Mouse (Mus musculus): ENCODE data around the gene Gfpt1.

The Gfpt1 gene

GRCm38 (mm10) chr6:87100297-87101020 is 57.8 kb downstream of the Gfpt1 start:
- no peak for DNase-seq (ENCODE audit: low spot score in 2 of 2)

GRCm38 (mm10) chr6:87101281-87101954 is 58.8 kb downstream of the Gfpt1 start:
- peak; percentile 73 to 87 for DNase-seq (ENCODE audit: low spot score in 2 of 2)

GRCm38 (mm10) chr6:87101955-87102353 is 59.3 kb downstream of the Gfpt1 start:
- no peak for DNase-seq (ENCODE audit: low spot score in 2 of 2)

- no peak for DNase-seq (ENCODE audit: low spot score in 2 of 2)
These were observed 59.8 kb downstream of the Gfpt1 start for GRCm38 (mm10) chr6:87102421-87102911.

- no peak for DNase-seq (ENCODE audit: low spot score in 2 of 2)
These were observed 60.7 kb downstream of the Gfpt1 start for GRCm38 (mm10) chr6:87103314-87103713.

GRCm38 (mm10) chr6:87104123-87104796 is 61.6 kb downstream of the Gfpt1 start, which contains the start of gene D6Ertd527e:
TSS of gene D6Ertd527e (plus strand) at chr6:87104746.
- no peak for DNase-seq (ENCODE audit: low spot score in 2 of 2)

GRCm38 (mm10) chr6:87111493-87111892 is 68.8 kb downstream of the Gfpt1 start:
- no peak for DNase-seq (ENCODE audit: low spot score in 2 of 2)

- DNase-seq (ENCODE audit: low spot score in 2 of 2), result no peak
These were observed 69.5 kb downstream of the Gfpt1 start for GRCm38 (mm10) chr6:87112125-87112524.

GRCm38 (mm10) chr6:87115981-87116380 is 73.3 kb downstream of the Gfpt1 start:
- DNase-seq (ENCODE audit: low spot score in 2 of 2), result no peak

- DNase-seq (ENCODE audit: low spot score in 2 of 2), result no peak
These were observed 74.0 kb downstream of the Gfpt1 start for GRCm38 (mm10) chr6:87116596-87116995.

GRCm38 (mm10) chr6:87119066-87119837 is 76.6 kb downstream of the Gfpt1 start:
- peak; percentile 67 to 75 for DNase-seq (ENCODE audit: low spot score in 2 of 2)

GRCm38 (mm10) chr6:87119975-87120374 is 77.3 kb downstream of the Gfpt1 start:
- DNase-seq (ENCODE audit: low spot score in 2 of 2), result peak in 1 of 2 experiments; percentile 3

- no peak for DNase-seq (ENCODE audit: low spot score in 2 of 2)
These were observed 78.0 kb downstream of the Gfpt1 start for GRCm38 (mm10) chr6:87120661-87121060.

- DNase-seq (ENCODE audit: low spot score in 2 of 2), result no peak
These were observed 79.3 kb downstream of the Gfpt1 start for GRCm38 (mm10) chr6:87121961-87122360.

GRCm38 (mm10) chr6:87123406-87123805 is 80.8 kb downstream of the Gfpt1 start:
- DNase-seq (ENCODE audit: low spot score in 2 of 2), result no peak

- DNase-seq (ENCODE audit: low spot score in 2 of 2), result no peak
These were observed 81.3 kb downstream of the Gfpt1 start for GRCm38 (mm10) chr6:87123973-87124372.

- DNase-seq (ENCODE audit: low spot score in 2 of 2), result peak in 1 of 2 experiments; percentile 37
These were observed 84.6 kb downstream of the Gfpt1 start for GRCm38 (mm10) chr6:87127049-87127753.

GRCm38 (mm10) chr6:87129861-87130260 is 87.2 kb downstream of the Gfpt1 start:
- no peak for DNase-seq (ENCODE audit: low spot score in 2 of 2)

GRCm38 (mm10) chr6:87130628-87131027 is 88.0 kb downstream of the Gfpt1 start:
- DNase-seq (ENCODE audit: low spot score in 2 of 2), result no peak

GRCm38 (mm10) chr6:87131078-87131477 is 88.4 kb downstream of the Gfpt1 start:
- DNase-seq (ENCODE audit: low spot score in 2 of 2), result no peak

GRCm38 (mm10) chr6:87133520-87133919 is 90.9 kb downstream of the Gfpt1 start:
- DNase-seq (ENCODE audit: low spot score in 2 of 2), result no peak

Measured in natural killer cell, adult 2 months (primary cell).